Mouse (Mus musculus): ENCODE results near the gene Mcf2l. TPM values are rescaled to one million over a fixed set of nuclear protein-coding genes. Genes with fewer than 3 reads are reported as not detected.

Mcf2l gene
- total RNA-seq, 2 experiments from 2014 or later = 26.0 to 29.3 TPM

DNA sequence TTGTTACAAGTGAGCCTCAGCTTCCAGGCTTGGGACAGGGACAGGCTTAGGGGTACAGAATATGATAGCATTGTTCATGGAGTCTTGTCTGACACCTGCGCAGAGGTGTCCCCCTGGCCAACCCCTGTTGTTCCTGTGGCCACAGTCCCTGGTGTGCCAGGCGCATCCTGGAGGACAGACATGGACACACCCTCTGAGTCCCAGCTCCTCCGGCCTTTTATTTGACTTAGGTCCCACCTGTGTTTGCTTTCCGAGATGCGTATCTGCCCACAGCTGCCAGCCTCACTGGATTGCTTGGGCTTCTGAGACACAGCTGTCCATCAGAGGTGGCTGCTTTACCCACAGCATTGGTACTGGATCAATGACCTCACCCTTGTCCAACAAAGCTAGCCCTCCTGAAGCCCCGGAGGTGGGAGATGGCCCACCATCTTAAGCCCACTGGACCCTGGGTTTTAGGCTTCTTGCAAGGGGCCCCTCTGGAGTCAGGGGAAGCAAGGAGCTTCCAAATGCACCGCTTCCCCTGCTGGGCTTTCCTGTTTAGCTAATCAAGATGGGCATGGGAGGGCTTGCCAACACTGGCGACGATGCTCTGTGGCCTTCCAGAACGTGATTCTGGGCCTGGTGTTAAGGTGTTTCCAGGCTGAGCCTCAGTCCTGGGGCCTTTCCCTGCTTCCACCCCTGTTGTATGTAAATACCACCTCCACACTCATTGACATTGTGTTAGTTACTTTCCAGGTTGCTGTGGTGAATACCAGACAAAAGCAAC is 67.7 kb downstream of the Mcf2l start:
- no peak for DNase-seq

GRCm38 (mm10) chr8:12947604-12948573 is 74.3 kb downstream of the Mcf2l start:
- DNase-seq = no peak
- intact Hi-C loops (cut with DNase I) = no loop called here

More for the DNA sequence above, 67.7 kb downstream of the Mcf2l start:
- intact Hi-C loops (cut with DNase I) = no loop called here

DNA sequence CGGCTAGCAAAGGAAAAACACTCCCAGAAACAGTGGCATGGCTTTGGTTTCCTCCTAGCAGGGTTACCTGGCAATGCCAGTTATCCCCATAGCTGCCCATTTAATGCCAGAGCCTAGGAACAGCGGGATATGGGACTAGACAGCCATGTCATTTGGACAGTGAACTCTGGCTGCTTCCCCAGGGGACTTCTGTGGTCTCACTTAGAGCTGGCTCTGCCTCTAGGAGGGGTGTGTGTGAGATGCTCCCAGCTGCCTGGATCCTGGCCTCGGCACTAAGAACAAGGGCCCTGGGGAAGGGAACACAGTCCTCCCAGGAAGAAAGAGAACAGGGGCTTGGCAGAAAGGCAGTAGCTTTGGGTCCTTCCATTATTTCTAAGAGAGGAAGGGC is 75.0 kb downstream of the Mcf2l start:
- intact Hi-C loops (cut with DNase I) = no loop called here
- DNase-seq = no peak

DNA sequence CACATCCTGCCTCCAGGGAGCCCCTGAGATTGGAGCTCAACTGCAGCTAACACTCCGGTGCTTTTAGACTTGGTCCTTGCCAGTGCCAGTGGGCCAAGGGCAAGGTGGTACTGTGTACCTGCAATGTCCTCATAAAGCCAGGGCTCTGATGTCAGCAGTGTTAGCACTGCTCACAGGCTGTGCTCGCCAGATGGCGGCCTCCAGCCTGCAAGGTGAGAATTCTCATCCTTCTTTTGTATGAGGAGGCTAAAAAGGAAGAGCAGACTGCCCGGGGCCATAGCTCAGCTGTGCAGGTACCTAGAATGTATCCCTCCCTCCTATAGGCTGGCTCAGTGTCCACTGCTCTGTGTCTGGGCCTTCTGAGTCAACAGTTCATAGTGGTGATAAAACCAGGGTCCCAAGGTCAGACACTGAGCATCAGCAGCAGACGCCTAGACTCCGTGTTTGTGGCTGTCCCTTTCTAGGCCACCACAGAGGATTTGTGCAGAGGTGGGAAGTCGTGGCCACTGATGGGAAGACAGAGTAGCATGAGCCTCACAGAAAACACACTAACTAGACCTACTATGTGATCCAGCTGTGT is 77.5 kb downstream of the Mcf2l start:
- intact Hi-C loops (cut with DNase I) = no loop called here
- DNase-seq = no peak

- intact Hi-C loops (cut with DNase I) = no loop called here
Measured at GRCm38 (mm10) chr8:12952699-12953098, 79.1 kb downstream of the Mcf2l start.

DNA sequence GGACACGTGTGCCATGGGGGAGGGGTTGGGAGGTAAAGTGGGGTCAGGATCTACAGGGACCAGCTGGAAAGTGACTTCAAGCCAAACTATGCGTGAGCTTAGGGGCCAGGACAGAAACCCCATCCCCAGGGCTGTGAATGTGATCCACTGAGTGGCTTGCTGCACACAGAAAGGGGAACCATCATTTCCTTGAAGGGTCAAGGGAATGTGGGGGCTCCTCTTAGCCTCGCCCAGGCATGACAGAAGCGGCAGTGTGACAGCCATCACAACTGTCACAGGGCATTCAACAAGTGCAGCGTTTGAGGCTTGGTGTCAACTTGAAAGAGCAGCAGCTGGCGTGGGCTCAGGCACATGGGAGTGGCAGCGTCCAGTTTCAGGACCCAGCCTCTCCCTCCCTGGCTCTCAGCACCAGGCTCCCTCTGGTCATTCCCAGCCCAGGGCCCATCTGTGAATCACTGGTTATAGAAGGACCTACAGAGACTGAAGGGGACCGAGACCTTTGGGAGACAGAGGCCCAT is 81.8 kb downstream of the Mcf2l start:
- intact Hi-C loops (cut with DNase I) = no loop called here
- DNase-seq = no peak

More at GRCm38 (mm10) chr8:12952699-12953098, 79.1 kb downstream of the Mcf2l start:
- no peak for DNase-seq

DNA sequence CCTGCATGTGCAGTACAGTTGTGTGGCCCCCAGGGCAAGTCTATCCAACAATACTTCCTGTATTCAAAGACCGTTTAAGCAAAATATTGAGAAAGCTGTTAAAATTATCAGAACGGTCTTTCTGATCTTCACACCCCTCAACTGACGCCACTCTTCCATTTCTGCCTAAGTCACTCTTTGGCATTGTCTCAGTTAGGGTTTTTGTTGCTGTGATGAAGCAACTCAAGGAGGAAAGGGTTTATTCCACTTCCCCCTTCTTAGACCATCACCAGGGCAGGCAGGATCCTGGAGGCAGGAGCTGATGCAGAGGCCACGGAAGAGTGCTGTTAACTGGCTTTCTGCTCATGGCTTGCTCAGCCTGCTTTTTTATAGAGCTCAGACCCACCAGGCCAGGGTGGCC is 82.3 kb downstream of the Mcf2l start:
- DNase-seq = no peak
- intact Hi-C loops (cut with DNase I) = no loop called here

- intact Hi-C loops (cut with DNase I) = no loop called here
Measured at GRCm38 (mm10) chr8:12956941-12957340, 83.3 kb downstream of the Mcf2l start.

DNA sequence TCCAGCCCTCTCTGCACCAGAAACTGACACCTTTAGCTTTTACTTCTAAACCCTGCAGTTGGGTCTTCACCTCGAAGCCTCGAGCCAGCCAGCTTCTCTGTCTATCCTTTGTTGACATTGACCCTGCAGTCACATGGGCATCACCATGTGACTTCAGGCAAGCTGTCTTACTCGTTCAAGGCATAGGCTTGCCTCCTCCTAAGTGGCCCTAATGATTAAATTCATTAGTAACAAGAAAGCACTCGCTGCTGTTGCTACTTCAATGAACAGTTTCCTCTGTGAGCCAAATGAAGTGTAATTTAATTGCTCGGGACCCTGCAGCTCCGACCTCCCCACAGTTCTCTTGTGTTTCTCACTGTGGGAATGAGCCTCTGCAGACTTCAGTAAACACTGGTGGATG is 83.8 kb downstream of the Mcf2l start:
- DNase-seq = no peak
- intact Hi-C loops (cut with DNase I) = no loop called here

More at GRCm38 (mm10) chr8:12956941-12957340, 83.3 kb downstream of the Mcf2l start:
- no peak for DNase-seq

DNA sequence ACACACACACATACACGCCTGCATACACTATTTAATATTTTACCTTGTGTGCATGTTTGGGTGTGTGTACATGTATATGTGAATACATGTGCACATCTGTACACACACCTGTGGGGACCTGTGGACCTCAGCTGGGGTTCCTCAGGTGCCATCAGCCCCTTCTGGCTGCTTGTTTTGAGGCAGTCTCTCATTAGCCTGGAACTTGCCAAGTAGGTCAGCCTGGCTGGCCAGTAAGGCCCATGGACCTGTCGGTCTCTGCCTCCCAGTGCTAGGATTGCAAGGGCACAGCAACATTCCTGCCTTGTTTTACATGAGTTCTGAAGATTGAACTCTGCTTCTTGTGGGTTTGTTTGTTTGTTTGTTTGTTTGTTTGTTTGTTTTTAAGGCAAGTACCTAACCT is 87.0 kb downstream of the Mcf2l start:
- intact Hi-C loops (cut with DNase I) = no loop called here
- no peak for DNase-seq

DNA sequence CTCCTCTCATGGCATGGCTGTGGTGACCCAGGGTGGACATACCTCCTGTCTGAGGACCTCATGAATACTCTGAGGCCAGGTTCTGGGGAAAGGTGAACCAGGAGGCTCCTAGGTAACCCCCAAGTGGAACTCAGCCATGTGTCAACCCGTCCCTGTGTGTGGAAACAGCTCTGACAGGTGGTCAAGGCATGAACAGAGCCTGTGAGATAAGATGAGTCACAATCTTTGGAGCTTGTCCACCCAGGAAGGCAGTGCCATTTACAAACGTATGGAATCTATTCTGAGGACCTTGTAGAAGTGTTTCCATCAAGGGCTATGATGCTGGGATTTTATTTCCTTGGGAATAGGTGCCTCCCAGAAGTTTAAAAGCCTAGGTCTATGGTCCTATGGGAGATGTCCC is 87.6 kb downstream of the Mcf2l start:
- no peak for DNase-seq
- intact Hi-C loops (cut with DNase I) = no loop called here

GRCm38 (mm10) chr8:12961821-12962534 is 88.4 kb downstream of the Mcf2l start:
- DNase-seq = no peak
- intact Hi-C loops (cut with DNase I) = no loop called here

DNA sequence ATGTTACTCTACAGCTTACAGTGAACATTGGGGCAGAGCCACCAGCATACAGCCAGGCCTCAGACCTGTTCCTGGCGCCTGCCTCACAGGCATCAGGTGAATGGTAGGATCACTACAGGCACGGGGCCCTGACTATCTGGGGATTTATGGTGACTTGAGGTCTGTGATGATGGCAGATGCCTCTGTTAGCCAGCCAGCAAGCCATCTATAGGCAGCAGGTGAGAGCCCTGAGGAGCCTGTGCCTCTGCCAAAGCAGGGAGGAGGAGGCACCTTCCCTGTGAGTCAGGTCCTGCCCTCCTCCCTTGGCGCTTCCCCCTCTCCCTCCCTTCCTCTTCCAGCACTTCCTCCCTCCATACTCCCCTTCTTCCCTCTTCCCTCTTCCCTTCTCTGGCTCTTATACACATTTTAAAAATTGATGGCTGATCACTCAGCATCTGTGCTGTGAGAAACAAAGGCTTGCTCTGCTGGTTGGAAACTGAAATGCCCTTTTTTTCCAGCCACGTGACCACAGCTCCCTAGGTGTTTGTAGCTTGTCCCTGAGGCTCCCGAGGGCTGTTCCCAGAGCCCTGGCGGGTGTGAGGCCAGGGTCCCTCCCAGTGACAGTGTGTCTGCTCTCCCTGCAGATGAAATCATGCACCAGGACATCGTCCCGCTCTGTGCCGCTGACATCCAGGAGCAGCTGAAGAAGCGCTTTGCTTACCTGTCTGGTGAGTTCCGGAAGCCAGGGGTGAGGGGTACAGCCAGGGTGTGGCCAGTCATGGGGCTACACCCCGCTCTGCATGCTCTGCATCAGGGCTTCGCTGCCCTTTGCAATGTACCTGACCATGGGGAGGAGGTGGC is 89.2 kb downstream of the Mcf2l start:
- intact Hi-C loops (cut with DNase I) = no loop called here
- no peak for DNase-seq

GRCm38 (mm10) chr8:12976290-12976689 is 102.7 kb downstream of the Mcf2l start:
- intact Hi-C loops (cut with DNase I) = loop anchor here (5.0 to 10.0 kb wide), 3 partner anchors 226 to 316 kb away; partner anchors contain the start of gene Grtp1

GRCm38 (mm10) chr8:12976723-12977122 is 103.1 kb downstream of the Mcf2l start:
- no peak for DNase-seq
- intact Hi-C loops (cut with DNase I) = loop anchor here (5.0 to 10.0 kb wide), 3 partner anchors 226 to 316 kb away; partner anchors contain the start of gene Grtp1

More at GRCm38 (mm10) chr8:12976290-12976689, 102.7 kb downstream of the Mcf2l start:
- DNase-seq = no peak

DNA sequence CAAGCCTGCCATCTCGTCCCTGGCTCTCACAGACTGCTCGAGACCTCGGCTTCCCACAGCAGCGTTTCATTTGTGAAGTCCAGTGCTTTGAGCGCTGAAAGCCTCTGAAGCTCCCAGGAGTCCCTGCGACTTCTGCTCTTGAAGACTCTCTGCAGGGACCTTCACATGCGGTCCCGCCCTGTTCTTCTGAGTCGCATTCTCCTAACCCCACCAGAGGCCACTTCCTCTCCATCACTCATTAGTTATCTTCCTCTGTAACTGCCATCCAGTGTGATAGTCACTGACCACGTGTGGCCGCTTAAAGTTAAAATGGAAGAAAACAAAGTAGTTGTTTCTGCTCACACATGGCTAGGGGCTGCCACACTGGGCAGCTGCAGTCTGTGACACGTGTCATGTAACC is 103.7 kb downstream of the Mcf2l start:
- intact Hi-C loops (cut with DNase I) = loop anchor here (5.0 to 10.0 kb wide), 3 partner anchors 225 to 315 kb away; partner anchors contain the start of gene Grtp1

DNA sequence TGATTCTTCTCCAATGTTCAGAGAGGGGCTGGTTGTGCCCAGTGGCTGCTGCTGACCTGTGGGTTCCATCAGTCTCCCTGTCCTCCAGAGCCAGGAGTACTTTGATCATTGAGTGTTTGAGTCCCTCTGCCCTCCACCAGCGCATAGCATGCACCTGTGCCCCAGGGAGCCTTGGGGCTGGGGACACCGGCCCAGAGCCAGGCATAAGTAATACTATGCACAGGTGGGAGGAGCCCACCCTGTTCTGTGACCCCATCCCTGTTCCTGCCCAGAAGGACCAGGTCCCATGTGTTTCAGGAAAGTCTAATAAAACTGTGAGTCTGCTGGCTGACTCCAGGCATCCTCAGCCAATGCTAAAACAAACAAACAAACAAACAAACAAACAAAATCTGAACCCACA is 104.7 kb downstream of the Mcf2l start:
- no peak for DNase-seq
- intact Hi-C loops (cut with DNase I) = loop anchor here (2.0 to 10.0 kb wide), 4 partner anchors 124 to 314 kb away; partner anchors contain the start of gene Grtp1

More for the DNA sequence above, 103.7 kb downstream of the Mcf2l start:
- no peak for DNase-seq

- no peak for DNase-seq
- intact Hi-C loops (cut with DNase I) = loop anchor here (2.0 to 10.0 kb wide), 4 partner anchors 124 to 314 kb away; partner anchors contain the start of gene Grtp1
Measured at GRCm38 (mm10) chr8:12978726-12979125, 105.1 kb downstream of the Mcf2l start.

All from gastrocnemius, postnatal 36 days (tissue).